Mouse (Mus musculus): ENCODE measurements around the gene Otop3.

GRCm38 (mm10) chr11:115291503-115291902, 43.0 kb upstream of the Otop3 start:
- TF ChIP-seq CTCF (IDR thresholded peaks at IDR 0.05) (no peak), EP300 (IDR thresholded peaks at IDR 0.05) (no peak)

Data from lung, postnatal 0 days (tissue).